Mouse (Mus musculus) CD4-positive naive resting alpha-beta T cell, adult 57 days (primary cell): ENCODE measurements around the gene Olfr749. TPM values are rescaled to one million over a fixed set of nuclear protein-coding genes. Genes with fewer than 3 reads are reported as not detected.

Experiments used
- total RNA-seq: library from RNA; stranded (reverse); gene quantifications from one replicate; pipeline ENCODE4 v1.2.4, GENCODE M21; 2023

Gene Olfr749
- not detected for total RNA-seq

DNA sequence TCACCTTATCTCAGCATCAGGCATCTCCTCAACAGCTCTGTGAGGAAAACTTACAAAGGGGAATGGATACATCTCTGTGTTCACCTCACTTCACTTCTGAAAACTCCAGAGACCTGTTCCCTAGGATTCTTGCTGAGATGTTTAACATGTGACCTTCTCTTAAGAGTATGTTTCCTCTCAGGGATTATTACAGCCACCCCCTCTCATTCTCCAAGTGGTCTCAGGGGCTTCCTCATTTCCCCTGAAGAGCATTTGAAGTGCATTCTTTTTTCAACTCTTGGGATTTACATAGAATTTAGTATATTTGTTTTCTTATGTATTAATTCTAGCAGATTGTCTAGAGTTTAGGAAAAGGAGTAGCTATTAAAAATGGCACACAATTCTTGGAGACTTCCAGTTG is at the start of gene Olfr749:
Gene Olfr749, minus strand, starts transcription at position 101 of the 400 bp plus-strand sequence.

DNA sequence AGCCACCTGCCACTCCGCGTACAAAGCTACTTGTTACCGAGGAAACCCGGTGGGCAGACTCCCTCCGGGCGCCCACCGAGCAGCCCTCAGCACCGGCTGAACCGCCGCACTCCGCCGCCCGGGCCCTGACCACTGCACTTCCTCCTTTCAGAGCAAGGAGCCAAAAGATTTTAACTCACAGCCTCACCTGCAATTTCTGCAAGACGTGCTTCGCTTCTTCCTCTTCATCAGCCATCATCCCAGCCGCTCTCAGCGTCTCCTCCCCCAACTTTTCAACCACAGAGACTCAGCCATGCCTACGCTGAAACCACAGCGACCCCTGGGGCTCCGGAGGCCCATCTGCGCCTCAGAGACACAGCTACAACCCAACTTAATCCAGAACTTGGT is 40.4 kb upstream of the Olfr749 start, which contains the start of gene Ttc5:
Gene Ttc5, minus strand, starts transcription at position 269 of the 387 bp plus-strand sequence.

DNA sequence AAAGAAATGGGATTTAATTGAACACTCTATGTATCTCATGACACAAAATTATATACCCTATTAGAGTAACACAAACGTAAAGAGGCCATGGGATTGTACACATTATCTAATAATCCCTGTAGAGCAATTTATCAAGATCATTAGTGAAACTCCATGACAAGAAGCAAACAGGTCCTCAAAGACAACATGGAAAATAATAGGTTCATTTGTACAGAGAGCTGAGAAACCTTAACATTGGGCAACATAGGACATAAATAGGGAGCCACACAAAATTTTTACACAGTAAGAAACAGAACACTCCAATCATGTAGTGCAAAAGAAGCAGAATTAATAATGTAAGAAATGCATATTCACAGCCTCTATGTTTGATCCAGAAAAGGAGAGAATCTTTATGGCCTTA is 37.8 kb downstream of the Olfr749 start, which contains the start of gene Olfr748:
Gene Olfr748, plus strand, starts transcription at position 301 of the 400 bp plus-strand sequence.

DNA sequence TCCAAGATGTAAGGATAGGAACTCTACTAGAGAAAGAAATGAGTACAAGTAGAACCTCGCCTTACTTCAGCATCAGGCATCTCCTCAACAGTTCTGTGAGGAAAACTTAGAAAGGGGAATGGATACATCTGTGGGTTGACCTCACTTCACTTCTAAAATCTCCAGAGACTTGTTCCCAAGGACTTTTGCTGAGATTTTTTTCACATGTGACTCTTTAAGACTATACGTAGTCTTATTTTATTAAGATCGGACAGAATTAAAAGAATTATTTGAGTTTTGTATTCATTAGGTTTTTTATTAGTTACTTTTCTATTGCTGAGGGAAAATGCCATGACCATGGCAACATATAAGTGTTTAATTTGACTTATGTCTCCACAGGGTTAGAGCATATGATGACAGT is 51.8 kb downstream of the Olfr749 start, which contains the start of gene Olfr747:
Gene Olfr747, minus strand, starts transcription at position 101 of the 400 bp plus-strand sequence.

Other genes with a start within 250 kb of the Olfr749 start
- gene Olfr742, start 241.5 kb downstream of the Olfr749 start, total RNA-seq: not detected
- gene Olfr743, start 223.3 kb downstream of the Olfr749 start, total RNA-seq: not detected
- gene Olfr744, start 130.2 kb downstream of the Olfr749 start, total RNA-seq: not detected
- gene Olfr745, start 105.7 kb downstream of the Olfr749 start, total RNA-seq: not detected
- gene Olfr746, start 98.0 kb downstream of the Olfr749 start, total RNA-seq: not detected
- not detected for gene Olfr747, start 51.9 kb downstream of the Olfr749 start, total RNA-seq
- gene Olfr748, start 37.7 kb downstream of the Olfr749 start, total RNA-seq: not detected
- gene Ttc5, start 40.4 kb upstream of the Olfr749 start, total RNA-seq: 79.6 TPM
- gene Ccnb1ip1, start 62.6 kb upstream of the Olfr749 start, total RNA-seq: not detected
- 44.2 TPM for gene Parp2, start 62.7 kb upstream of the Olfr749 start, total RNA-seq
- 34.1 TPM for gene Tep1, start 125.5 kb upstream of the Olfr749 start, total RNA-seq
- not detected for gene Klhl33, start 152.4 kb upstream of the Olfr749 start, total RNA-seq
- gene Osgep, start 179.8 kb upstream of the Olfr749 start, total RNA-seq: 40.7 TPM
- 49.0 TPM for gene Apex1, start 179.9 kb upstream of the Olfr749 start, total RNA-seq
- gene Pip4p1, start 185.8 kb upstream of the Olfr749 start, total RNA-seq: 104 TPM
- gene Pnp, start 186.0 kb upstream of the Olfr749 start, total RNA-seq: 18.1 TPM
- 20.5 TPM for gene Gm49342, start 199.4 kb upstream of the Olfr749 start, total RNA-seq
- 1.0 TPM for gene Pnp2, start 210.9 kb upstream of the Olfr749 start, total RNA-seq